Mouse (Mus musculus): ENCODE results near the gene Gabpb1. TPM values are rescaled to one million over a fixed set of nuclear protein-coding genes. Genes with fewer than 3 reads are reported as not detected.
A peak's percentile ranks its signal among the peaks of the same experiment; 100 is the strongest.

Gene Gabpb1
- polyA plus RNA-seq, 1 experiment from 2014 or later = 23.2 TPM

GRCm38 (mm10) chr2:126675169-126676121, 692 bp downstream of the Gabpb1 start:
- under 1% methylated on average over 99 of the region's 99 CpGs for WGBS (ENCODE audit: insufficient replicate concordance)
- peak; percentile 84 for ATAC-seq (ENCODE audit: insufficient read depth)

GRCm38 (mm10) chr2:126674441-126675168, 1.5 kb downstream of the Gabpb1 start:
- WGBS (ENCODE audit: insufficient replicate concordance) = under 1% methylated on average over 72 of the region's 77 CpGs
- H3K4me2 ChIP-seq = peak overlapping the region; percentile 83

More at GRCm38 (mm10) chr2:126675169-126676121, 692 bp downstream of the Gabpb1 start:
- Histone ChIP-seq H3K27me3 (no peaks in the 10 kb centered on the region), H3K4me1 (replicated peaks) (peaks cover 43% of the 10 kb centered on the region), H3K4me2 (peak overlapping the region; percentile 83), H3K27ac (replicated peaks) (peak overlapping the region; percentile 96), H3K9ac (peak overlapping the region; percentile 98), H3K9me3 (replicated peaks) (no peaks in the 10 kb centered on the region), H3K36me3 (replicated peaks) (0 out of 2 replicates have a peak, but pooled peaks cover 6% of the 10 kb centered on the region), H3K4me3 (replicated peaks) (peak overlapping the region; percentile 91)

GRCm38 (mm10) chr2:126673317-126674242, 2.6 kb downstream of the Gabpb1 start:
- Histone ChIP-seq H3K4me2 (peak overlapping the region; percentile 83), H3K36me3 (replicated peaks) (no peaks in the 10 kb centered on the region), H3K27ac (replicated peaks) (peak overlapping the region; percentile 96), H3K4me3 (replicated peaks) (peak overlapping the region; percentile 91), H3K9ac (peak overlapping the region; percentile 98), H3K27me3 (no peaks in the 10 kb centered on the region), H3K4me1 (replicated peaks) (peaks cover 47% of the 10 kb centered on the region), H3K9me3 (replicated peaks) (no peaks in the 10 kb centered on the region)
- WGBS (ENCODE audit: insufficient replicate concordance) = 15% methylated on average over 13 of the region's 13 CpGs
- no peak for ATAC-seq (ENCODE audit: insufficient read depth)

More at GRCm38 (mm10) chr2:126674441-126675168, 1.5 kb downstream of the Gabpb1 start:
- peak overlapping the region; percentile 91 for H3K4me3 ChIP-seq (replicated peaks)
- peak overlapping the region; percentile 96 for H3K27ac ChIP-seq (replicated peaks)
- peaks cover 45% of the 10 kb centered on the region for H3K4me1 ChIP-seq (replicated peaks)
- H3K27me3 ChIP-seq = no peaks in the 10 kb centered on the region
- peak; percentile 60 for ATAC-seq (ENCODE audit: insufficient read depth)
- 0 out of 2 replicates have a peak, but pooled peaks cover 3% of the 10 kb centered on the region for H3K36me3 ChIP-seq (replicated peaks)
- H3K9me3 ChIP-seq (replicated peaks) = no peaks in the 10 kb centered on the region
- peak overlapping the region; percentile 98 for H3K9ac ChIP-seq

- ATAC-seq (ENCODE audit: insufficient read depth) = no peak
- 0 out of 2 replicates have a peak, but pooled peaks cover 7% of the 10 kb centered on the region for H3K36me3 ChIP-seq (replicated peaks)
- no peak overlapping the region for H3K4me3 ChIP-seq (replicated peaks)
- no peaks in the 10 kb centered on the region for H3K9me3 ChIP-seq (replicated peaks)
- H3K27me3 ChIP-seq = no peaks in the 10 kb centered on the region
- H3K9ac ChIP-seq = no peak overlapping the region
- H3K4me1 ChIP-seq (replicated peaks) = peaks cover 34% of the 10 kb centered on the region
- no peak overlapping the region for H3K4me2 ChIP-seq
- WGBS (ENCODE audit: insufficient replicate concordance) = 71% methylated on average over 5 of the region's 5 CpGs
- H3K27ac ChIP-seq (replicated peaks) = 0 out of 2 replicates have a peak overlapping the region, but pooled peaks have one; percentile 4
These were observed 7.4 kb downstream of the Gabpb1 start for GRCm38 (mm10) chr2:126668621-126669252.

- ATAC-seq (ENCODE audit: insufficient read depth) = no peak
- H3K9me3 ChIP-seq (replicated peaks) = no peaks in the 10 kb centered on the region
- WGBS (ENCODE audit: insufficient replicate concordance) = 59% methylated on average over 3 of the region's 3 CpGs
- H3K4me1 ChIP-seq (replicated peaks) = peaks cover 12% of the 10 kb centered on the region
- H3K4me3 ChIP-seq (replicated peaks) = no peak overlapping the region
- no peaks in the 10 kb centered on the region for H3K27me3 ChIP-seq
- 0 out of 2 replicates have a peak, but pooled peaks cover 7% of the 10 kb centered on the region for H3K36me3 ChIP-seq (replicated peaks)
- H3K4me2 ChIP-seq = no peak overlapping the region
- H3K9ac ChIP-seq = no peak overlapping the region
- no peak overlapping the region for H3K27ac ChIP-seq (replicated peaks)
These were observed 10.2 kb downstream of the Gabpb1 start for GRCm38 (mm10) chr2:126665984-126666383.

GRCm38 (mm10) chr2:126663481-126663880, 12.7 kb downstream of the Gabpb1 start:
- no peak overlapping the region for H3K9ac ChIP-seq
- H3K27me3 ChIP-seq = no peaks in the 10 kb centered on the region
- H3K9me3 ChIP-seq (replicated peaks) = no peaks in the 10 kb centered on the region
- H3K4me3 ChIP-seq (replicated peaks) = no peak overlapping the region
- H3K4me1 ChIP-seq (replicated peaks) = peaks cover 5% of the 10 kb centered on the region
- H3K4me2 ChIP-seq = no peak overlapping the region
- WGBS (ENCODE audit: insufficient replicate concordance) = 36% methylated on average over 4 of the region's 4 CpGs
- no peak for ATAC-seq (ENCODE audit: insufficient read depth)
- no peak overlapping the region for H3K27ac ChIP-seq (replicated peaks)
- 0 out of 2 replicates have a peak, but pooled peaks cover 7% of the 10 kb centered on the region for H3K36me3 ChIP-seq (replicated peaks)

- WGBS (ENCODE audit: insufficient replicate concordance) = 80% methylated on average over 4 of the region's 4 CpGs
- Histone ChIP-seq H3K27ac (replicated peaks) (no peak overlapping the region), H3K4me2 (no peak overlapping the region), H3K4me1 (replicated peaks) (no peaks in the 10 kb centered on the region), H3K27me3 (no peaks in the 10 kb centered on the region), H3K4me3 (replicated peaks) (no peak overlapping the region), H3K9me3 (replicated peaks) (no peaks in the 10 kb centered on the region), H3K9ac (no peak overlapping the region), H3K36me3 (replicated peaks) (peaks cover 64% of the 10 kb centered on the region)
- no peak for ATAC-seq (ENCODE audit: insufficient read depth)
These were observed 23.2 kb downstream of the Gabpb1 start for GRCm38 (mm10) chr2:126652929-126653328.

GRCm38 (mm10) chr2:126647762-126648161, 28.4 kb downstream of the Gabpb1 start:
- H3K4me3 ChIP-seq (replicated peaks) = no peak overlapping the region
- no peak overlapping the region for H3K9ac ChIP-seq
- 0 out of 2 replicates have a peak, but pooled peaks cover 3% of the 10 kb centered on the region for H3K4me1 ChIP-seq (replicated peaks)
- no peak overlapping the region for H3K4me2 ChIP-seq
- no peaks in the 10 kb centered on the region for H3K9me3 ChIP-seq (replicated peaks)
- 84% methylated on average over 3 of the region's 3 CpGs for WGBS (ENCODE audit: insufficient replicate concordance)
- no peak for ATAC-seq (ENCODE audit: insufficient read depth)
- H3K36me3 ChIP-seq (replicated peaks) = peaks cover 77% of the 10 kb centered on the region
- no peak overlapping the region for H3K27ac ChIP-seq (replicated peaks)
- H3K27me3 ChIP-seq = no peaks in the 10 kb centered on the region

- no peak for ATAC-seq (ENCODE audit: insufficient read depth)
- no peaks in the 10 kb centered on the region for H3K27me3 ChIP-seq
- no peak overlapping the region for H3K4me2 ChIP-seq
- H3K9ac ChIP-seq = no peak overlapping the region
- no peak overlapping the region for H3K27ac ChIP-seq (replicated peaks)
- peaks cover 65% of the 10 kb centered on the region for H3K36me3 ChIP-seq (replicated peaks)
- H3K9me3 ChIP-seq (replicated peaks) = no peaks in the 10 kb centered on the region
- 0 out of 2 replicates have a peak, but pooled peaks cover 3% of the 10 kb centered on the region for H3K4me1 ChIP-seq (replicated peaks)
- 71% methylated on average over 5 of the region's 5 CpGs for WGBS (ENCODE audit: insufficient replicate concordance)
- no peak overlapping the region for H3K4me3 ChIP-seq (replicated peaks)
These were observed 29.7 kb downstream of the Gabpb1 start for GRCm38 (mm10) chr2:126646461-126646860.

- no peak overlapping the region for H3K4me2 ChIP-seq
- no peak overlapping the region for H3K27ac ChIP-seq (replicated peaks)
- 0 out of 2 replicates have a peak, but pooled peaks cover 3% of the 10 kb centered on the region for H3K4me1 ChIP-seq (replicated peaks)
- H3K9me3 ChIP-seq (replicated peaks) = no peaks in the 10 kb centered on the region
- 76% methylated on average over 1 of the region's 1 CpGs for WGBS (ENCODE audit: insufficient replicate concordance)
- no peak overlapping the region for H3K4me3 ChIP-seq (replicated peaks)
- no peak for ATAC-seq (ENCODE audit: insufficient read depth)
- peaks cover 68% of the 10 kb centered on the region for H3K36me3 ChIP-seq (replicated peaks)
- no peaks in the 10 kb centered on the region for H3K27me3 ChIP-seq
- H3K9ac ChIP-seq = no peak overlapping the region
These were observed 31.4 kb downstream of the Gabpb1 start for GRCm38 (mm10) chr2:126644768-126645167.
